Mouse (Mus musculus) E14TG2a.4 (cell line): ENCODE measurements at regions not wholly inside any gene's neighbourhood (a gene's known extent, or its start where the extent isn't known, plus 50 kb on each side); places are given as distances from the start of the nearest gene placed in this dataset.

Source experiments
- CTCF ChIP-seq: conservative IDR thresholded peaks from 2 replicates; pipeline ENCODE4 v1.5.1; 2014; ENCODE audit warnings: low read length
- NANOG ChIP-seq: IDR thresholded peaks from 2 replicates; pipeline ENCODE4 v1.6.1; 2014; ENCODE audit warnings: borderline replicate concordance, low read length, mixed read lengths
- POU5F1 ChIP-seq: IDR thresholded peaks from 2 replicates; pipeline ENCODE4 v1.6.1; 2014; ENCODE audit warnings: low read length, borderline replicate concordance

DNA sequence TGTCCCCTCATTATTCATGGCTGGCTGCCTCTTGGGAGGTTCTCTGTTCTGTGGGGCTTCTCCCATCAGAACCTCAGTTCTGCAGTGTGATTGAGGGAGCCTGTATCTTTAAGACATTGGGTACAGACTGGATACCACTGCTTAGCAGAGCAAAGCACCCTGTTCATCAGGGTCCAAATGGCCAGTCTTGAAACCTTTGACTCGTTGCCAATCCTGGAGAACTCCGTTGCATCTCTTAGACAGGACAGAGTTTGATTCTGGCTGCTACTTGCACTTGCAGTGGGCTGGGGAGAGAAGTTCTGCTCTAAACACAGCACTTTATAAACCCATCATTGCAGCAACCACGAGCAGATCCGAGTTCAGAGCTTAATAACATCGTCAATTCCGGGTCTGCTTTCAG is 97.3 kb downstream of the Ppp4r2 start:
- TF ChIP-seq CTCF (no peak), POU5F1 (no peak), NANOG (no peak)
